ENCODE assay signal across 8 mouse cellular contexts in genomic region chr6:141487266-141487665, GRCm38 (mm10). TPM values are rescaled to one million over a fixed set of nuclear protein-coding genes. Genes with fewer than 3 reads are reported as not detected.
DNase-seq lines count a peak whose midpoint lies in the region; ATAC-seq and TF ChIP-seq lines count a peak whose summit lies in the region.

No protein-coding gene starts in this region.

- 0 out of 2 replicates have a peak, but pooled peaks have one; percentile 27 for TF ChIP-seq CTCF in lung, adult 2 months (IDR thresholded peaks at IDR 0.05; ENCODE audit: insufficient read depth, low read length)

- H3K4me2 ChIP-seq in hindbrain, embryonic 11.5 days (replicated peaks; ENCODE audit: low read depth, low read length), result no peak overlapping the region
- H3K4me2 ChIP-seq in midbrain, embryonic 13.5 days (replicated peaks), result no peak overlapping the region

- intact Hi-C loops in gastrocnemius, postnatal 36 days (cut with DNase I), result loop anchor here (5.0 kb wide), 1 partner anchor 90 kb away; no protein-coding TSS in a partner anchor

- H3K9me3 ChIP-seq in hindbrain, embryonic 11.5 days (ENCODE audit: control insufficient read depth, low read length), result no peaks in the 10 kb centered on the region
- no peaks in the 10 kb centered on the region for H3K9me3 ChIP-seq in midbrain, embryonic 13.5 days

- no peak overlapping the region for H3K9ac ChIP-seq in hindbrain, embryonic 11.5 days (ENCODE audit: low read depth, low read length)
- no peak overlapping the region for H3K9ac ChIP-seq in midbrain, embryonic 13.5 days (replicated peaks)

- H3K4me1 ChIP-seq in lung, adult 2 months (ENCODE audit: control insufficient read depth, insufficient read depth, low read length), result peaks cover 4% of the 10 kb centered on the region
- H3K4me1 ChIP-seq in hindbrain, embryonic 11.5 days (replicated peaks; ENCODE audit: control insufficient read depth, insufficient read depth, low read length), result no peaks in the 10 kb centered on the region
- H3K4me1 ChIP-seq in midbrain, embryonic 13.5 days (replicated peaks), result peaks cover 8% of the 10 kb centered on the region; the same call in 1 of the 2 replicates

- no peaks in the 10 kb centered on the region for H3K36me3 ChIP-seq in hindbrain, embryonic 11.5 days (ENCODE audit: control insufficient read depth, insufficient read depth, low read length)
- no peaks in the 10 kb centered on the region for H3K36me3 ChIP-seq in midbrain, embryonic 13.5 days

- 59% methylated on average over 7 of the region's 7 CpGs for WGBS in lung, adult 2 months
- WGBS in hindbrain, embryonic 11.5 days, result 76% methylated on average over 7 of the region's 7 CpGs
- whole genome bisulfite sequencing in midbrain, embryonic 13.5 days, result 61% methylated on average over 7 of the region's 7 CpGs

- no peak for TF ChIP-seq POLR2A in lung, adult 2 months (IDR thresholded peaks at IDR 0.05; ENCODE audit: borderline replicate concordance, extremely low read depth, low read depth, low read length)

- no peak overlapping the region for H3K27ac ChIP-seq in hindbrain, embryonic 11.5 days (ENCODE audit: low read depth, low read length)
- no peak overlapping the region for H3K27ac ChIP-seq in midbrain, embryonic 13.5 days

- no peak overlapping the region for H3K4me3 ChIP-seq in lung, adult 2 months (replicated peaks; ENCODE audit: extremely low read depth, low read depth, low read length)
- H3K4me3 ChIP-seq in hindbrain, embryonic 11.5 days (ENCODE audit: low read depth, low read length), result no peak overlapping the region
- H3K4me3 ChIP-seq in midbrain, embryonic 13.5 days (replicated peaks), result no peak overlapping the region

- no peaks in the 10 kb centered on the region for H3K27me3 ChIP-seq in hindbrain, embryonic 11.5 days (ENCODE audit: control insufficient read depth, insufficient read depth, low read length)
- peaks cover 9% of the 10 kb centered on the region; the same call in 1 of the 2 replicates for H3K27me3 ChIP-seq in midbrain, embryonic 13.5 days

- no peak; the same call in 1 of the 2 replicates for ATAC-seq in hindbrain, embryonic 11.5 days (ENCODE audit: low FRiP score)
- ATAC-seq in midbrain, embryonic 13.5 days, result peak; percentile 80

- DNase-seq in cerebellum, adult 9-10 months, result peak; percentile 34
- no peak for DNase-seq in cerebellum, postnatal 4 days (ENCODE audit: low spot score in 2 of 2)
- no peak for DNase-seq in lung, adult 2 months
- no peak for DNase-seq in lung, postnatal 25 days (ENCODE audit: low spot score)
- peak; percentile 45 for DNase-seq in hindbrain, embryonic 11.5 days (ENCODE audit: low spot score)
- DNase-seq in gastrocnemius, postnatal 25 days, result no peak
- no peak for DNase-seq in gastrocnemius, postnatal 36 days

RNA-seq across cellular contexts. Expression of gene Slco1c1, which starts 36.9 kb away (rescaled TPM):
- polyA plus RNA-seq in lung, adult 2 months (2012; rRNA removed), result 0.13 TPM in 1 of 2 replicates, not detected in the other
- 3.6 and 4.7 TPM in 2 replicates for polyA plus RNA-seq in hindbrain, embryonic 11.5 days (2014; fragmentation: Nextera tagmentation; extraction: Ambion mirVana)
- polyA plus RNA-seq in midbrain, embryonic 13.5 days (2015; fragmentation: Nextera tagmentation; extraction: Ambion mirVana), result 6.4 and 6.9 TPM in 2 replicates
- under 1 TPM in 1 of 2 experiments, not detected in 1; 0.13 TPM for total RNA-seq in gastrocnemius, postnatal 25 days (2021)
- total RNA-seq in gastrocnemius, postnatal 36 days (2021), result not detected

Comparison
In these comparisons a context has a peak if more than half of its experiments do, and no peak if none do; other contexts are left out.
1. DNase-seq: peak in cerebellum, adult 9-10 months (single experiment) and hindbrain, embryonic 11.5 days (single experiment); none in cerebellum, postnatal 4 days (0 of 2), lung, adult 2 months (single experiment), lung, postnatal 25 days (single experiment), gastrocnemius, postnatal 25 days (single experiment) and gastrocnemius, postnatal 36 days (0 of 2).